ENCODE assay signal across 11 mouse cellular contexts in the genomic region with DNA sequence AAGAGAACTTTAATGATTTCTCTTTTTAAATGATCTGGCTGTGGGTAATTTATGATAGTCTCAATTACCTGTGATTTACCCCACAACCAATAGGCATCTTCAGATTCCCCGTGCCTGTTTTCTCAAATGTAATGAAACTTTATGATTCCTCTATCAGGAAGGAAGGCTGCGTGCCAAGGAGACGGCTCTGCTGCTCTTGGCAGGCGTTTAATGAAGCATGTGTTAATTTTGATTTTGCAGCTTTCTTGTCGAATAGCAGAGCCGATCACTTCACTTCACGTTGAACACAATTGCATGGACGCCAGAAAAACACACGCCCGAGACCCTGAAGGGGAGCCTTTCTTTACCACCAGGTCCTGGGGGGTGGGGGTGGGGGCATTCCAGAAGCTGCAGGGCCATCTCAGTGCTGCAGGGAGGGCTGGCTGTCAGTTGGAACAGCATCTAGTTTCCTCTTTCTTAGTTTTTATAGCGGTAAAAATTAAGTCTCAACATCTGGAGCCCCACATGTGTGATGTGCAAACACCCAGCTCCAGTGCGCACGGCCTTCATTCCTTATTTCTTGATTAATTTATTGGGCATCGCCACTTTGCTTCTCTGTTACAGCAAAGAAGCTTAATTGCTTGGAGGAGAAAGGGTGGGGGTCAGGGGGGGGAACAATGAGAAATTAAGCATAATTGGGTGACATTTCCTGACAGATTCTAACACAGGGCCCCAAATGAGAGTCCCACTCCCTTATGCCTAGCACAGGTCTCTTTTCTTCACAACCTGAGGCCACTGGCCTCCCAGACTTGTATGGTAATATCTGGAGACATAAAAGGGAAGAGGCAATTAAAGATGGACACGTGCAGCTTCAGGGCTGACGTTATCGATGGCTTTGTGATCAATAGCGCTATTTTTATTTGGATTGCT.
DNase-seq lines count a peak whose midpoint lies in the region; ATAC-seq and TF ChIP-seq lines count a peak whose summit lies in the region.
"Had no signal": no experiment of that assay in that cellular context is flagged by ENCODE, and none has a peak within 500 bp of the region (broad histone marks: within the 10 kb centered on the region; RNA-seq: fewer than 3 reads in every experiment).

No protein-coding gene starts in this region.

- WGBS in forebrain, embryonic 15.5 days = 29% methylated on average over 18 of the region's 18 CpGs
- 24% methylated on average over 18 of the region's 18 CpGs for WGBS in limb, embryonic 15.5 days
- 61% methylated on average over 18 of the region's 18 CpGs for WGBS in intestine, postnatal 0 days
- 69% methylated on average over 18 of the region's 18 CpGs for WGBS in heart, adult 2 months

- peak overlapping the region; percentile 19; the same call in 1 of the 2 replicates for H3K4me2 ChIP-seq in forebrain, embryonic 15.5 days (replicated peaks)
- no peak overlapping the region for H3K4me2 ChIP-seq in limb, embryonic 15.5 days
- H3K4me2 ChIP-seq in intestine, postnatal 0 days (replicated peaks; ENCODE audit: low read depth) = no peak overlapping the region
- H3K4me2 ChIP-seq: lung, embryonic 15.5 days had no signal

- no peak for TF ChIP-seq CTCF in intestine, postnatal 0 days (IDR thresholded peaks at IDR 0.05; ENCODE audit: low read depth)
- TF ChIP-seq CTCF in heart, adult 2 months (IDR thresholded peaks at IDR 0.05) = no peak

- H3K36me3 ChIP-seq in forebrain, embryonic 15.5 days = no peaks in the 10 kb centered on the region
- no peaks in the 10 kb centered on the region for H3K36me3 ChIP-seq in limb, embryonic 15.5 days
- H3K36me3 ChIP-seq in intestine, postnatal 0 days (ENCODE audit: control insufficient read depth, insufficient read depth) = no peaks in the 10 kb centered on the region
- H3K36me3 ChIP-seq in heart, adult 2 months (ENCODE audit: control insufficient read depth, insufficient read depth, low read length) = no peaks in the 10 kb centered on the region
- H3K36me3 ChIP-seq: lung, embryonic 15.5 days had no signal

- peak; percentile 50 for DNase-seq in kidney, postnatal 10 days
- no peak for DNase-seq in kidney, adult 8-10 months
- DNase-seq in brain, adult 2 months (ENCODE audit: low read depth, low spot score) = peak; percentile 26
- DNase-seq in ovary, postnatal 10 days (ENCODE audit: low spot score) = no peak
- DNase-seq in heart, adult 2 months = no peak
- DNase-seq: adrenal gland, postnatal 10 days; gastrocnemius, adult 2 months had no signal

- no peak for TF ChIP-seq POLR2A in heart, adult 2 months (IDR thresholded peaks at IDR 0.05; ENCODE audit: insufficient read depth, low read depth, low read length)

- no peak overlapping the region for H3K9ac ChIP-seq in forebrain, embryonic 15.5 days (replicated peaks)
- H3K9ac ChIP-seq in limb, embryonic 15.5 days = no peak overlapping the region
- H3K9ac ChIP-seq in intestine, postnatal 0 days (ENCODE audit: low read depth, low read length) = no peak overlapping the region
- H3K9ac ChIP-seq in heart, adult 2 months (ENCODE audit: low read depth, low read length) = no peak overlapping the region
- H3K9ac ChIP-seq: lung, embryonic 15.5 days had no signal

- peak overlapping the region; percentile 60; the same call in 1 of the 2 replicates for H3K27ac ChIP-seq in forebrain, embryonic 15.5 days (replicated peaks)
- peak overlapping the region; percentile 47 for H3K27ac ChIP-seq in limb, embryonic 15.5 days
- no peak overlapping the region for H3K27ac ChIP-seq in intestine, postnatal 0 days (ENCODE audit: low read depth, low read length)
- H3K27ac ChIP-seq in heart, adult 2 months = no peak overlapping the region
- H3K27ac ChIP-seq: gastrocnemius, adult 2 months; lung, embryonic 15.5 days had no signal

- H3K79me2 ChIP-seq in heart, adult 2 months (replicated peaks; ENCODE audit: control insufficient read depth, insufficient read depth, low read length) = no peaks in the 10 kb centered on the region

- no peaks in the 10 kb centered on the region for H3K27me3 ChIP-seq in forebrain, embryonic 15.5 days
- no peaks in the 10 kb centered on the region for H3K27me3 ChIP-seq in limb, embryonic 15.5 days
- no peaks in the 10 kb centered on the region for H3K27me3 ChIP-seq in intestine, postnatal 0 days (replicated peaks; ENCODE audit: control insufficient read depth, insufficient read depth, low read length)
- H3K27me3 ChIP-seq in heart, adult 2 months (ENCODE audit: control insufficient read depth, insufficient read depth, low read length) = no peaks in the 10 kb centered on the region
- H3K27me3 ChIP-seq: lung, embryonic 15.5 days had no signal

- peak; percentile 71 for ATAC-seq in forebrain, embryonic 15.5 days (replicated peaks)
- ATAC-seq in limb, embryonic 15.5 days (ENCODE audit: insufficient number of reproducible peaks, low FRiP score, low TSS enrichment, low read depth) = 0 out of 2 replicates have a peak, but pooled peaks have one; percentile 31
- ATAC-seq in intestine, postnatal 0 days = no peak

- TF ChIP-seq EP300 in heart, adult 2 months (IDR thresholded peaks at IDR 0.05; ENCODE audit: insufficient read depth, low read depth, low read length) = no peak

- H3K9me3 ChIP-seq in forebrain, embryonic 15.5 days = no peaks in the 10 kb centered on the region
- H3K9me3 ChIP-seq in limb, embryonic 15.5 days = no peaks in the 10 kb centered on the region
- H3K9me3 ChIP-seq in intestine, postnatal 0 days (ENCODE audit: control insufficient read depth) = peaks cover 4% of the 10 kb centered on the region; the same call in 1 of the 2 replicates
- H3K9me3 ChIP-seq: lung, embryonic 15.5 days had no signal

- peaks cover 17% of the 10 kb centered on the region for H3K4me1 ChIP-seq in forebrain, embryonic 15.5 days
- H3K4me1 ChIP-seq in limb, embryonic 15.5 days = peaks cover 34% of the 10 kb centered on the region
- no peaks in the 10 kb centered on the region for H3K4me1 ChIP-seq in intestine, postnatal 0 days (replicated peaks; ENCODE audit: control insufficient read depth, insufficient read depth, low read length)
- H3K4me1 ChIP-seq in heart, adult 2 months (ENCODE audit: control insufficient read depth, insufficient read depth, low read length) = no peaks in the 10 kb centered on the region
- H3K4me1 ChIP-seq: lung, embryonic 15.5 days had no signal

- intact Hi-C loops in heart, adult 2 months (cut with DNase I) = no loop called here

- H3K4me3 ChIP-seq in forebrain, embryonic 15.5 days = no peak overlapping the region
- H3K4me3 ChIP-seq in limb, embryonic 15.5 days = no peak overlapping the region
- H3K4me3 ChIP-seq in intestine, postnatal 0 days (ENCODE audit: low read depth, low read length) = no peak overlapping the region
- H3K4me3 ChIP-seq in heart, adult 2 months = no peak overlapping the region
- H3K4me3 ChIP-seq: gastrocnemius, adult 2 months; lung, embryonic 15.5 days had no signal

Comparison
In these comparisons a context has a peak if more than half of its experiments do, and no peak if none do; other contexts are left out.
1. DNase-seq: peak in kidney, postnatal 10 days (single experiment) and brain, adult 2 months (single experiment); none in kidney, adult 8-10 months (0 of 2), ovary, postnatal 10 days (single experiment) and heart, adult 2 months (0 of 2).
2. H3K27ac ChIP-seq: peak in forebrain, embryonic 15.5 days (single experiment) and limb, embryonic 15.5 days (single experiment); none in intestine, postnatal 0 days (single experiment) and heart, adult 2 months (single experiment).